Mouse (Mus musculus) cerebellum, adult 9-11 months (tissue): ENCODE measurements around the gene Mrm2.

Experiments used
- DNase-seq: peaks from one replicate; pipeline ENCODE4 v3.0.0; 2022

Gene Mrm2

DNA sequence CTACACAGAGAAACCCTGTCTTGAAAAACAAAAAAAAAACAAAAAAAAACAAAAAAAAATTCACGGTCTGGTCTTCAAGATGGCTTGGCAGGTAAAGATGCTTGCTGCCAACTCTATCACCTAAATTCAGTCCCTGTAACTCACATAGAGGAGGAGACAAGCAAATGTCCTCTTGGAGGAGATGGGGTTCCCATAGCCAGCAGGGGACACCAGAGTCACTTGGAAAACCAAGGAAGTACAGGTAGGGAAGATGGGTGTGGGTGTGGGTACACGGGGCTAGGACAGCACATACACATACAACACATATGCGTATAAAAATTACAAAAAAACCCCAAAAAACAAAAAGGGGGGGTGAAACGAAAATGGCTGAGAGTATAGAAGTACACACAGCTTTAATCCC is 11.2 kb upstream of the Mrm2 start:
- DNase-seq, result no peak

DNA sequence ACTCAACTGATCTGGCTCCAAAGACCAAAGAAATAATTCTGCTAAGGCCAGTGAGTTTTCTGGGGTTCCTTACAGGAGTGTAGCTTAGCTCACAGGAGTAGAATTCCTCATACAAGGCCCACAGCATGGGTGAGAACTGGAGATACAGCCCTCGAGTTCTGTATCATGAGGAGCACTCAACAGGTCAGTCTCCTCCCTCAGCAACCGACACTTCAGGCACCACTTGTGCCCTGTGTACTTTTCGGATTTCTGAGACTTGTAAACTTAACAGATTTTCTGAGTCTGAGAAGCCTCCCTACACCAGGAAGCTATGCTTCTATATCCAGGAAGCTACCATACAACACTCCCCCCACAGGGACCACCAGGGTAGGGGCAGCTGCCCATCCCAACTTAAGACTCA is 8.1 kb upstream of the Mrm2 start:
- DNase-seq, result no peak

DNA sequence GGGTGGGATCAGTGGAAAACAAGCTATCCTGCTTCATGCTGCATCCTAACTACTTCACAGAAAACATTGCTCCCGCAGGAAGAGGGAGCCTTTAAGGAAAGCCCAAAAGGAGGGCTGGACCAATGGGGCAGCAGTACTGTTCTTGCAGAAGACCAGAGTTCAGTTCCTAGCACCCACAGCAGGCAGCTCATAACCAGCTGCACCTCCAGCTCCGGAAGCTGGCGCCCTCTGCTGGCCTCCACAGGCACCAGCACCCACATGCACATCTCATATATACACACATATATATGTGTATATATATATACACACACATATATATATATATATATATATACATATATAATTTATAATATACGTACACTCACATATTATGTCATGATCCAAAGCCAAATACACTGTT is 7.1 kb upstream of the Mrm2 start:
- DNase-seq, result no peak

DNA sequence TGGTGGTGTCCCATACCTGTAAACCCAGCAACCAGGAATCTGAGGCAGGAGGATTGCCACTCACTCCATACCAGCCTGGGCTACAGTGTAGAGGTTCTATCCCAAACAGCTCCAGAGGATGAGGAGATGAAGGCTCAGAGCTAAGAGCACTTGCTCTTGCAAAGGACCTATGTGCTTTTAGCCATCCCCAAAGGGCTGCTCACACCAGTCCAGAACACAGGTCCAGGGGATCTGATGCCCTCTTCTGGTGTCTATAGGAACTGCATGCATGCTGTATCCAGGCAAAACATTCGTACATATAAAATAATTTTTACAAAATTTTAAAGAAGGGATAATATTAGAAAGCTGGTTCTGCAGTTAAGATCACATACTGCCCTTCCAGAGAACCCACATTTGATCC is 5.0 kb upstream of the Mrm2 start:
- no peak for DNase-seq

DNA sequence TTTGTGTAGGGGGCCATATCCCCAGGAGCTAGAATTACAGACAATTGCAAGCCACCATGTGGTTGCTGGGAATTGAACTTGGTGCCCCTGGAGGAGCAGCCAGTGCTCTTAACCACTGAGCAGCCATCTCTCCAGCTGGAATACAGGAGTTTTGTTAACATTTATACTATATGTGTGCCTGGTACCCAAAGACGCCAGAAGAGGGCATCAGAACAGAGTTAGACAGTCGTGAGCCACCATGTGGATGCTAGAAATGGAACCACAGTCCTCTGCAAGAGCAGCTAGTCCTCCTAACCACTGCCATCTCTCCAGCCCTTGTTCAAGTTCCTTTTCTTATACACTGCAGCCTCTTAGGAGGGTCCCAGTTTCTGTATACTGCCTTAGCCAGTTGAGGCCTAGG is 1.9 kb upstream of the Mrm2 start:
- no peak for DNase-seq

DNA sequence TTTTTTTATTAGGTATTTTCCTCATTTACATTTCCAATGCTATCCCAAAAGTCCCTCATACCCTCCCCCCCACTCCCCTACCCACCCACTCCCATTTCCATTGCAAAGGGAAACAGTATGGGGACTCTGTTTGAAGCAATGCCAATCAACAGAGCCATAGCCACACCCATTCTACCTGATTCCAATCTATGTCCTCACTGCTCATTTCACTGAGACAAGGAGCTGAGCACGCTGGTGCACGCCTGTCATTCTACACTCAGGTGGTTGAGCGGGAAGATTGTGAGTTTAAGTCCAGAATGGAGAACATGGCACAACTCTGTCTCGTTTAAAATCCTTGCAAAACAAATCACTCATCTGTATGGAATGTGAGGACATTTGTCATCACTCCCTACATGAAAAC is 821 bp upstream of the Mrm2 start:
- no peak for DNase-seq

DNA sequence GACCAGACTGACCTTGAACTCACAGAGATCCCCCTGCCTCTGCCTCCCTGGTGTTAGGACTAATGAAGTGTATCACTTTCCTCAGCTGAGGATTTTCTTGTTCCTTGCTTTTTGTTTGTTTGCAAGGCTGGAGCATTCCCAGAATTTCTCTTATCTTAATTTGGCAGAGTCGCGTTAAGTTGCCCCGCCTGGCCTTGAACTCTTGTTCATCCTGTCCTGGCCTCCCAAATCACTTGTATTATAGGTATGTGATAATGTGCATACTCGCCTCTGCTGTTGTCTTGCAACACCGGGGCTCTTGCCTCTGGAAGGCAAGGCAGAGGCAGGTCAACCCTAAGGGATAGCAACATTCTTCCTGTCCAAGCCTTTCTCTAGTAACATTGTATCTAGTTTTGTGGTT is 7.6 kb downstream of the Mrm2 start:
- DNase-seq, result no peak

DNA sequence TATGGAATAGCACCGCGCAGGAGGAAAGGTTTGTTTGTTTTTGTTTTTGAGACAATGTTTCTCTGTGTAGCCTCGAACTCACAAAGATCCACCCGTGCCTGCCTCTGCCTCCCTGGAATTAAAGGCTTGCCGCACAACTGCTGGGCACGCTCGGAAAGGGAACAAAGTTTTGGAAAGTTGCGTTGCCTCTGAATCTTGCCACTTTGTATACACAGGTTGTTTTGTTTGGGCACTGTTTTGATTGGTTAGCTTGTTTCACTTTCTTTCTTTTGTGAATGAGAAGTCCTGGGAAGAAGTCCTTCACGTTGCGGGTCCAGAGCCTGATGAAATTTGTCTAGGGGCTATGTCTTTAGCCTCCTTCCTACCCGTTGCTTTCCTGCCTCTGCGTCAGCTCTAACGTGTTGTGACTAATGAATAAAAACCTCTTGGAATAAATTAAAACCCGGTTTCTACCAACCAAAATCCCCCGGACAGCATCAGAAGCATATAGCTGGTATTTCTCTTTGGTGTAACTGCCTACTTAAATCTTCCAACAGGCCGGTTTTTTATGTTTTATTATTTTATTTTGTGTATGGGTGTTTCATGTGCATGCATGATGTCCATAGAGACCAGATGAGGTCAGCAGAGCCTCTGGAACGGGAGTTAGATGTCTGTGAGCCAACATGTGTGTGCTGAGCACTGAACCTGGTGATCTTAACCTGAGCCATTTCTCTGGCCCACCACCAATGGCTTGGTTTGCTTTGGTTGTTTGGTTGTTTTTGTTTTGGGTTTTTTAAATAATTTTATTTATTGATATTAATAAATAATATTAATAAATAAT is 9.7 kb downstream of the Mrm2 start:
- DNase-seq, result no peak

DNA sequence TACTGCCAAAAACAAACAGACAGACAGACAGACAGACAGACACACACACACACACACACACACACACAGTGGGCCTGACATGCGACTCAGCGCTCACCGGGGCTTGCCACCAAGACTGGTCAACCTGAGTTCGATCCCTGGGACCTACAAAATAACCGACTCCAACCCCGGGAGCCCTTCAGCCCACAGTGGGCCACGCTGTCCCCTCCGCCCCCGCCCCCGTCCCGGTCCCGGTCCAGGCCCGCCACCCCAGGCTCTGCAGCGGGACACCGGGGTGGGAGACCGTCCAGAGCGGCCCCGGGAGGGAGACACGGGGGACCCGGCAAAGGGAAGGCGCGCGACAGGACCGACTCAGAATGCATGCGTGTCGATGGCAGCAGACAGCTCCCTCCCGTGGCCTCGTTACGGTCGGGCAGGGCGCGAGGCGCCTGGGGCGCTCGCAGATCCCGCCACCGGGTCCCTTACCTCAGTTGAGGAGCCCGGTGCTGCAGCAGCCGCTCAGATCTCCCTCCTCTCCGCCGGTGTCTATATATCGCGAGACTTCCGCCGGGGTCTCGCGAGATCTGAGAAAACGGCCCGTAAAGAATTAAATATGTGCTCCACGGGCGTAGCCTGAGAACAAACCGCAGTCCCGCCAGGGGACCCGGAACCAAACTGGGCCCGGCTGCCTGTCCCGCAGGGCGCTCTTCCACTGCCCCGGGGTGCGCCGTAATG is 10.5 kb downstream of the Mrm2 start, which contains the start of the genes Mad1l1 and Nudt1:
Gene Mad1l1 (minus strand): TSS at position 511 of the 714 bp plus-strand sequence.
Gene Nudt1 (plus strand): TSS at position 615 of the 714 bp plus-strand sequence.
- peak; percentile 92 for DNase-seq

DNA sequence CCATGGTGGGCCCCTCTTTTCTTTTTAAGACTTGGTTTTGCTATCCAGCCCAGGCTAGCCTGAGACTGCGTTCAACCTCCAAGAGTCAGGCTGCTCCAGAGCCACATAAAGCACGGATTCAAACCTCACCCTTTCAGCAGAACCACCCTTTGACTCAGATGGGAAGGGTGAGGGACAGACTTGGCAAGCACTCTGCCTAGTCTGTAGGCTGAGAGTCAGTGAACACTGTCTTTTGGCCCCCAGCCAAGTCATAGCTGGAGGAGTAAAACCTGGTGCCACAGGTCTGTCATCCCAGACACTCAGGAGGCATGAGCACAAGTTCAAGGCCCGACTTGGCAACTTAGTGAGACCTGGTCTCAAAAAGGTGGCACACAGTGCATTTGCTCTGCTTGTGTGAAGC is 15.0 kb downstream of the Mrm2 start:
- DNase-seq, result no peak

DNA sequence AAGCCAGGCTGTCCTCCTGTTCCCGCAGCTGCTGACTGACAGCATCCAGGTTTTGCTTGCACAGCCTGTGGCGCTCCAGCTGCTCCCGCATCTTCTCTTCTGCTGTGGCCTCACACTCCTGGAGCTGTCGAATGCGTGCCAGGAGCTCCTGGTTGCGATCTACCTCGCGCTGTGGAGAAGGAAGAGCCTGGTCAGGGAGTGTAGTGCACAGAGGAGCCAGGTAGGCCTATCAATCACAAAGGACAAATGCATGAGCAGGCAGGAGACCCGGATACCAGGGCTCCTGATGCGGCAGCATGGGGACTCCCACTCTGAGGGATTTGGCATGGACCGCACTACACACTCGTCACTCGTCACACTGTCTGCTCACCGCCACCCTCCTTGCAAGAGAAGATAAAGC is 24.1 kb downstream of the Mrm2 start:
- DNase-seq, result no peak

DNA sequence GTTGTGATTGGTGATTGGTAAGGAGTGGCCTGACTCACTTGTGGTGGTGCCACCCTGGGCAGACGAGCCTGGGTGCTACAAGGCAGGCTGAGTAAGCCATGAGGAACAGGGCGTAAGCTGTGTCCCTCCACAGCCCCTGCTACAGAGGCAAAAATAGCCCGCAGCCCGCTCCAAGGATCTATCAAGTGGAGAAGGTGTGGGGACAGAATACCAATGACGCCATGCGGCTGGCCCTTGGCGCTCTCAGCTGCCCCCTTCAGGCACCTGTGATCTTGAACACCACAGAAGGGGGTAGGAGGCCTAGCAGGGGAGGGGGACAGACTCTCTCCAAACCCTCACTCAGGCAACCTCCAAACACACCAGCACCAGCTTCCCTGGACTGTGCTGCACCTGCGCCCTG is 25.7 kb downstream of the Mrm2 start:
- no peak for DNase-seq

DNA sequence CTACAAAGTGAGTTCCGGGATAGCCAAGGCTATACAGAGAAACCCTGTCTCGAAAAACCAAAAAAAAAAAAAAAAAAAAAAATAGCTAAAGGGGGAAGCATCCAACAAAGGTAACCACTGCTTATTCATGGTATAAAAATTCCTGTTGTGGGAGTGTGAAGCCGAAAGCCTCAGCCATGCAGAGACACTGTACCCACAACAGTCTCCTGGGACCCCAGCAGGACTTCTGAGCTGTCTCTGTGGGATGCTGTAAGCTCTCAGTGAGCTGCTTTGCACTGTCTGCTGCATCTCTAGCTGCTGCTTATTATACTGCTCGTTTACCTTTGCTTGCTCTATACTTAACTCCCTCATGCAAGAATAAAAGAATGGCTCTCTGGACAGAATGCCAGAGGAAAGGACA is 33.4 kb downstream of the Mrm2 start:
- DNase-seq, result no peak

DNA sequence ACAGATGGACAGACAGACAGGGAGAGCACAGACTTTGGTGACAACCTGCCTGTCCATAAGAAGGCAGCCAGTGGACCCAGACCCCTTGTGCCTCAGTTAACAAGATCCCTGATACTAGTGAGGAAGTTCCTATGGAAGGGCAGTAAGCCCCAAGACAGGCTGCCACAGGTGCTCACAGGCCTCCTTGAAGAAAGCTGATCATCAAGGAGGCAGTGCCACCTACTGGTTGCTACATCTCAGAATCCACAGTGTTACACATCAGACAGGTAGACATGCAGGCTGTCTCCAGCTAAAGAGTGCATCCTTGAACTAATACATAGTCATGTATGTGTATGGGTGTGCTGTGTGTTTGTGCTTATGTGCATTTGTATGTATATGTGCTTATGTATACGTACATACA is 39.5 kb downstream of the Mrm2 start:
- DNase-seq, result peak; percentile 39

DNA sequence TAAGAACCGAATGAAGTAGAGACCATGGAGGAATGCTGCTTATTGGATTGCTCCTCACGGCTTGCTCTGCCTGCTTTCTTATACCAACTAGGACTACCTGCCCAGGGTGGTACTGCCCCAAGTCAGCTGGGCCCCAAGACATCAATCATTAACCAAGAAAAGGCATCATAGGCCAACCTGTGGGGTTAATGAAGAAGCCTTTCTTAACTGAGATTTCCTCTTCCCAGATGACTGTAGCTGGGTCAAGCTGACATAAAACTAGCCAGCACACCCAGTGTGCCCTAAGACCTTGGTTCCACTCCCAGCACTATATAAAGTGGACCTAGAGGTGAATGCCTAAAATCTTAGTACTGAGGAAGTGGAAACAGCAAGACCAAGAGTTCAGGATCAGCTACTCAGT is 42.5 kb downstream of the Mrm2 start:
- no peak for DNase-seq

DNA sequence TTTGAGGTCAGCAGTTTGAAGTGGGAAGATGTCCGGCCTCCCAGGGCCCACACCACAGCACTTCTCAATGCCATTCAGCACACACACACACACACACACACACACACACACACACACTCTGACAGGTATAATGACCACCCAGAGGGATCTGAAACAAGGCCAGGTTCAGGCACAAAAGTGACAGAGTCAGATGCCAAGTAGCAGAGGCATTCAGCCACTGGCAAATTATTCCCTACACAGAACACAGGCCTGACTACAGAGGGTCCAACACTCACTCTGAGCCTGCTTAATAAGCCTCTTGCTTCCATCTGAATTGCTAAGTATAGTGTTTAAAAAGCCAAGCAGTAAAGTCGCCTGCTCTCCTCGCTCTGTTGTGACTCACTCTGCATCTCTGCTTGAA is 43.4 kb downstream of the Mrm2 start:
- DNase-seq, result no peak

DNA sequence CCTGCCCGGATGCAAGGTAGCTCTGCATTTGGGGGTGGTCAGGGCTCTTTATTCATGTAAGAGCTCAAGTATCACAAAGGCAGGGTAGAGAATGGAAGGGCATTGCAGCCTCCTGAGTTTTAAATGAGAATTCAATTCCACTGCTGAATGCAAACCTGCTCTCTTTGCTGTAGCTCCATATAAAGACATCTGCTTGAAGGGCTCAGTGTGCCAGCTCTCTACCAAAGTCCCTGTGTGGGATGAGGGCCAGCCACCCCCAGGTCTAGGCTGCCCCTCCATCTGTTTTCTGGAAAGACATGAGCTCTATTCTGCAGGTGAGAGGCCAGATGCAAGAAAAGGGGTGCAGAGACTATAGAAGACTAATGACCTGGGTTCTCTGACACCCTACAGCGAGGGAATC is 46.9 kb downstream of the Mrm2 start:
- DNase-seq, result no peak

DNA sequence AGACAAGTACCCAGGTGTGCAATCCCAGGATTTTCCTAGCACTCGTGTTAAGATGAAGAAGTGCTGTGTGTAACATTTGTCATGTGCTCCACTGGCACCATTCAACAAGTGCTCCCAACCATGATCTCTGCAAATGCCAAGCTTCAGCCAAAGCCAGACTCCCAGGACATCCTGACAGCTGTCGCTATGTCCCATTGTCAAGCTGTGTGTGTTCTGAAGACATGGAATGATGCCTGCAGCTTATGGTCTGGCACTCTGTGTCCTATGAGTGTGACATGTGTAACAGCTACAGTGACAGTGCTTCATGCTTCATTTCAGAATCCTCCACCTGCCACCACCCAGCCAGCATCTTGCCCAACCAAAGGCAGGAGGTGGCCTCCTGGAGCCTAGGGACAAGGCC is 47.7 kb downstream of the Mrm2 start:
- no peak for DNase-seq

DNA sequence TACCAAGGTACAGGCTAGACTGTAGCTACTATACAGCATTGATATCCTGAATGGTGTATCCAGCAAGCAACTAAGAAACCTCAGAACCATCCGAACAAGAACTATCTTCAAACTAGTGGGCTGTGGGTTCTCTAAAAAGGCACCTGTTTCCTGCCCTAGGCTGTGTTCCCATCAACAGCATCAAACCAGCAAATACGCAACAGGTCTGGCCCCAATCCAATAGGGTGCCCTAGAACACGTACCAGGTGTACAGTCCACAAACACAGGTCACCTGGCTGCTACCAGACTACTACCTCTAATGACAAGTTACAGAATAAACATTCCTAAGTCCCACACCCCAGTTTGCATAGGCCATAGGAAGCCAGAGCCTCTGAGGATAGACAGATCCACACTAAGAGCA is 48.8 kb downstream of the Mrm2 start:
- DNase-seq, result no peak

DNA sequence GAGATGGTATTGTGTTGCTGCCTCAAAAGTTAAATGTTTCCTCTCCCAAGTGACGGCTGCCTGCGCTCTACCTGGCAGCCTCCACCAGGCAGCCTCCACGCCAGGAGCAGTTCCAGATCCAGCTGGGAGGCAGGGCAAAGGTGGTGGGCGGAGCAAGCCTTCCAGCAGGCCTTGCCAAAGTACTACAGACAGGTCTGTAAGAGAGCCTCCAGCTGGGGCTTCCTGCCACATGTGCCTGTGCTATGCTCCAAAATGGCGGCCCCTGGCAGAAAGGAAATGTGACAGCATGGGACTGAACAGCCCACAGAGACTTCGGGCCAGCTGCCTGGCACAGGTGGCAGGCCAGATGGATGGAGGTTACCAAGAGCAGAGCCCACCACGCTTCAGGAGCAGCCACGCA is 49.3 kb downstream of the Mrm2 start:
- peak; percentile 45 for DNase-seq

DNA sequence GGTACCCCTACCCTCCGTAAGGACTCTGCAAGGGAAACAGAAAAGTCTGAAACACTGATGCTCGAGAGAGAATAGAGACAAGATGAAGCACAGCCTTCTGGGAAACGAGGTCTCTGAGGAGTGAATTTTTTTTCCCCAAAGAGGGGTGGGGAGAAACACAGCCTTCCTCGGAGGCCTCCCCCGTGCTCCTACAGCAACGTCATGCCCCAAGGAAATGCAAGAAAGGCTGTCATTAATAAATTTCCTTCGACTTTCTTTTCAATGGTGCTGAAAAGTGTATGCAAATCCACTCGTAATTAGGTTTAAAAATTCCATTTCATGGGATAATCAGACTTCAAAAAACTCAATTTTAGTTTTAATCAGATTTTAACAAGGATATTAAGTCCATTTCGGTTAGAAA is 51.5 kb downstream of the Mrm2 start:
- DNase-seq, result no peak
